Mouse (Mus musculus): ENCODE measurements around the gene Abhd15. TPM values are rescaled to one million over a fixed set of nuclear protein-coding genes. Genes with fewer than 3 reads are reported as not detected.

Gene Abhd15
- 3.0 and 3.6 TPM in 2 replicates for polyA plus RNA-seq (2016; fragmentation: Nextera tagmentation; extraction: Ambion mirVana)

DNA sequence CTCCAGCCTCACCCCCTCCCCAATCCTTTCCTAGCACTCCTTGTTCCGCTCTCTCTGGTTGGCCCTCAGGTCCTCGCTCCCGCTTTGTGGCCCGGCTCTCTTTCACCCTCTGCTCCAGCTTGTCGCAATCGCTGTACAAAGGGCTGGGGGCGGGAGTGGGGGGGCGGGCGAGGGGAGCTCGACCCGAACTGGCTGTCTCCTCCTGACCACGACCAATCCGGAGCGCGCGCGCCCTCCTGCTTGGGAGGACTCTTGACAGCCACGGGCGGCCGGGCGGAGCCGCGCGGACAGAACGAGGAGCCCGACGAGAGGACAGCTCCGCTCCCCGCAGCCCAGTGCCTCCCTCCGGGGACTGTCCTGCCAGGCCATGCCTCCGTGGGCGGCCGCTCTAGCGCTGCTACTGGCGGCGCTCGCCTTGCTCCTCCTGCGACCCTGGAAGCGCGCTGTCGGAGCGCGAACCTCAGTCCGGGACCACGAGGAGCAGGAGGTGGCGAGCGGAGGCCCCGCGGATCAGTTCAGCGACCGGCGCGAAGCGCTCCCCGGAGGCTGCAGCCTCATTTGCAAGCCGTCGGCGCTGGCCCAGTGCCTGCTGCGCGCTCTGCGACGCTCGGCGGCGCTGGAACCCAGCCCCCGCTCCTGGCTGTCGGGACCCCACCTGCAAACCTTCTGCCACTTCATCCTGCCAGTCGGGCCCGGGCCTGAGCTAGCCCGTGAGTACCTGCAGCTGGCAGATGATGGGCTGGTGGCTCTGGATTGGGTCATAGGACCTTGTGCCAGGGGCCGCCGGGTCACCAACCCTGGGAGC, at the start of gene Abhd15:
Gene Abhd15 (plus strand): TSS at position 290 of the 805 bp plus-strand sequence.
- no peaks in the 10 kb centered on the region for H3K9me3 ChIP-seq (replicated peaks)
- H3K27ac ChIP-seq: peak within 1 kb of the TSS; percentile 69
- H3K4me1 ChIP-seq: peaks cover 62% of the 10 kb centered on the region
- H3K4me2 ChIP-seq: peak within 1 kb of the TSS; percentile 97
- H3K9ac ChIP-seq: peak within 1 kb of the TSS; percentile 74
- peaks cover 55% of the 10 kb centered on the region for H3K27me3 ChIP-seq (replicated peaks)
- under 1% methylated on average over 72 of the region's 72 CpGs for WGBS (ENCODE audit: insufficient replicate concordance)
- H3K36me3 ChIP-seq: no peaks in the 10 kb centered on the region
- peak; percentile 51 for ATAC-seq
- H3K4me3 ChIP-seq: peak within 1 kb of the TSS; percentile 72

DNA sequence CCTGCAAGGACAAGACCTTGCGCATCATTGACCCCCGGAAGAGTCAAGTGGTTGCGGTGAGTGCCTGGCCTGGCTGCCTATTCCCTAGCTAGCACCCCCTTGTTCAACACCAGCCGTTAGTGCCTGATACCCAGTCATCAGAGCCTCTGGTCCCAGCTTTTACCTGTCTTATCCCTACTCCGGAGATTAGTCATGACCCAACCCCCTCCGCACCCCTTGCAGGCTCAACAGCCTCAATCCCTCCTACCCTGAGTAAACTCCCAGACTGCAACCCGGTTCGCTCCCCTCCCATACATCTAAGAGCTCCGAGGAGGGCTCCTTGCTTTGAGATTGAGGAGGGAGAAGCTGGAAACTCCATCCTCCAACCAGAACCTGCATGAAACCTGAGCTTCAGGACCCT, 48.4 kb upstream of the Abhd15 start:
- Histone ChIP-seq H3K27ac (no peak overlapping the region), H3K9me3 (replicated peaks) (no peaks in the 10 kb centered on the region), H3K27me3 (replicated peaks) (peaks cover 79% of the 10 kb centered on the region), H3K9ac (no peak overlapping the region), H3K4me2 (peak overlapping the region; percentile 54), H3K4me1 (peaks cover 28% of the 10 kb centered on the region), H3K36me3 (peaks cover 5% of the 10 kb centered on the region; the same call in 1 of the 2 replicates), H3K4me3 (no peak overlapping the region)
- WGBS (ENCODE audit: insufficient replicate concordance): 33% methylated on average over 9 of the region's 9 CpGs
- ATAC-seq: no peak

DNA sequence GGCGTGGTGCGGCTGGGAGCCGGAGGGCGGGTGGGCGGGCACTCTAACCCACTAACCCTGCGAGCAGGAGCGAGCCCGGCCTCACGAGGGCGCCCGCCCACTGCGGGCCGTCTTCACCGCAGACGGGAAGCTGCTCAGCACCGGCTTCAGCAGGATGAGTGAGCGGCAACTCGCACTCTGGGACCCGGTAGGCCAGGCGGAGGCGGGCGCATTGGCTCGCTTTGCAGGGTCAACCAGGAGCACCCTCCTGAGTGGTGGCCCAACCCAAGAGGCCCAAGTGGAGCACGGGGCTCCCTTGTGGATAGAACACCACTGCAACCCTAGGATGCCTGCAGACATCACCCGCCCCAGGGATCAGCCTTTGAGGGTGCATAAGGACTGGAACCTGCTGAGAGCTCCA, 47.8 kb upstream of the Abhd15 start:
- Histone ChIP-seq H3K27ac (no peak overlapping the region), H3K4me2 (peak overlapping the region; percentile 54), H3K4me1 (peaks cover 23% of the 10 kb centered on the region), H3K36me3 (peaks cover 8% of the 10 kb centered on the region; the same call in 1 of the 2 replicates), H3K4me3 (peak overlapping the region; percentile 20; the same call in 1 of the 2 replicates), H3K27me3 (replicated peaks) (peaks cover 73% of the 10 kb centered on the region), H3K9ac (no peak overlapping the region), H3K9me3 (replicated peaks) (no peaks in the 10 kb centered on the region)
- 4% methylated on average over 25 of the region's 25 CpGs for WGBS (ENCODE audit: insufficient replicate concordance)
- ATAC-seq: peak; percentile 53

- peaks cover 67% of the 10 kb centered on the region for H3K27me3 ChIP-seq (replicated peaks)
Measured at GRCm38 (mm10) chr11:77467784-77468183, 47.1 kb upstream of the Abhd15 start.

GRCm38 (mm10) chr11:77468397-77468796, 46.5 kb upstream of the Abhd15 start:
- Histone ChIP-seq H3K27ac (no peak overlapping the region), H3K4me3 (no peak overlapping the region), H3K9ac (no peak overlapping the region), H3K4me1 (peaks cover 14% of the 10 kb centered on the region), H3K4me2 (no peak overlapping the region), H3K9me3 (replicated peaks) (no peaks in the 10 kb centered on the region), H3K36me3 (peaks cover 20% of the 10 kb centered on the region; the same call in 1 of the 2 replicates), H3K27me3 (replicated peaks) (peaks cover 61% of the 10 kb centered on the region)
- WGBS (ENCODE audit: insufficient replicate concordance): 75% methylated on average over 9 of the region's 9 CpGs
- no peak for ATAC-seq

More at GRCm38 (mm10) chr11:77467784-77468183, 47.1 kb upstream of the Abhd15 start:
- H3K4me1 ChIP-seq: peaks cover 17% of the 10 kb centered on the region
- WGBS (ENCODE audit: insufficient replicate concordance): 12% methylated on average over 20 of the region's 20 CpGs
- peak overlapping the region; percentile 20; the same call in 1 of the 2 replicates for H3K4me3 ChIP-seq
- peaks cover 14% of the 10 kb centered on the region; the same call in 1 of the 2 replicates for H3K36me3 ChIP-seq
- no peak for ATAC-seq
- peak overlapping the region; percentile 54 for H3K4me2 ChIP-seq
- H3K9me3 ChIP-seq (replicated peaks): no peaks in the 10 kb centered on the region
- H3K9ac ChIP-seq: no peak overlapping the region
- no peak overlapping the region for H3K27ac ChIP-seq

DNA sequence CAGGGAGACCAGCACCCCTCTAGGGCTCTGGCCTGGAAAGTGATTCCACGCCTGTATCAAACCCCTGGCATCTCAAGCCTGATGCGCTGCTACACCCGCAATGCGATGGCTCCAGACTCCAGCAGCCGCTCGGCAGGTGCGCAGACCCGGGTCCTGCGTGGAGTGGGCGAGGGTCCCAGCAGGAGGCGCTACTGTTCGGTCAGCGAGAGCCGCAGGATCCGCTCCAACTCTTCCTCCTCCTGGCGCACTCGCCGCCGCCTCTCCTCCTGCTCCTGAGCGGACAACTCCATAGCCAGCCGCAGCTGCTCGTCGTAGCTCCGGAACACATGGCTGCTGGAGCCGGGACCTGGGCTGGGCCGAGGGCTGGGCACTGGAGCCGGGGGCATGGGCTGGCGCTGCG, 43.5 kb upstream of the Abhd15 start:
- 78% methylated on average over 29 of the region's 29 CpGs for WGBS (ENCODE audit: insufficient replicate concordance)
- Histone ChIP-seq H3K27me3 (replicated peaks) (peaks cover 30% of the 10 kb centered on the region), H3K9me3 (replicated peaks) (no peaks in the 10 kb centered on the region), H3K36me3 (peaks cover 24% of the 10 kb centered on the region; the same call in 1 of the 2 replicates), H3K27ac (no peak overlapping the region), H3K9ac (no peak overlapping the region), H3K4me3 (no peak overlapping the region), H3K4me1 (peaks cover 14% of the 10 kb centered on the region), H3K4me2 (no peak overlapping the region)
- ATAC-seq: no peak

GRCm38 (mm10) chr11:77472775-77473174, 42.1 kb upstream of the Abhd15 start:
- no peaks in the 10 kb centered on the region for H3K9me3 ChIP-seq (replicated peaks)
- H3K27me3 ChIP-seq (replicated peaks): peaks cover 17% of the 10 kb centered on the region
- H3K4me2 ChIP-seq: no peak overlapping the region
- H3K4me3 ChIP-seq: no peak overlapping the region
- ATAC-seq: no peak
- no peak overlapping the region for H3K9ac ChIP-seq
- no peak overlapping the region for H3K27ac ChIP-seq
- H3K4me1 ChIP-seq: peaks cover 3% of the 10 kb centered on the region
- WGBS (ENCODE audit: insufficient replicate concordance): 85% methylated on average over 16 of the region's 16 CpGs
- H3K36me3 ChIP-seq: peaks cover 24% of the 10 kb centered on the region; the same call in 1 of the 2 replicates

DNA sequence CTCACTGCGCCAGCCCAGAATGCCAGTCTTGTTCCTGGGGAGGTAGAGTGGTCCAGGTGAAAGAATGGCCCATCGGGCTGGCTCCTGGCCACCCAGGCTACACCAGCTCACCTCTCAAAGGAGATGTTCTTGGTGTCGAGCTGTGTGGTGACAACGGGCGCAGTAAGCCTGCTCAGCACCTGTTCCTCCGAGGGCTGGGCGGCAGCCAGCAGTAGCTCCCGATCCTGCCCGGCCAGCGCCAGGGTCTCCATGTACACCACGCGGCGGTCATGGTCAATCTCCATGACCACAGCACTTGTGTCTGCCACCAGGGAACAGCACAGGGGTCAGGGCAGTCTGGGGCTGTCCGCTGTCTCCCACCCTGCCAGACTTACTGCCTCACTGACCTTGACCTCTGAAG, 38.7 kb upstream of the Abhd15 start:
- H3K4me2 ChIP-seq: no peak overlapping the region
- H3K4me3 ChIP-seq: no peak overlapping the region
- 94% methylated on average over 14 of the region's 14 CpGs for WGBS (ENCODE audit: insufficient replicate concordance)
- H3K9me3 ChIP-seq (replicated peaks): no peaks in the 10 kb centered on the region
- no peaks in the 10 kb centered on the region for H3K27me3 ChIP-seq (replicated peaks)
- no peak overlapping the region for H3K27ac ChIP-seq
- H3K4me1 ChIP-seq: no peaks in the 10 kb centered on the region
- H3K9ac ChIP-seq: no peak overlapping the region
- peaks cover 22% of the 10 kb centered on the region; the same call in 1 of the 2 replicates for H3K36me3 ChIP-seq
- no peak for ATAC-seq

GRCm38 (mm10) chr11:77476895-77477294, 38.0 kb upstream of the Abhd15 start:
- no peaks in the 10 kb centered on the region for H3K4me1 ChIP-seq
- H3K4me2 ChIP-seq: no peak overlapping the region
- no peak overlapping the region for H3K9ac ChIP-seq
- H3K27ac ChIP-seq: no peak overlapping the region
- no peaks in the 10 kb centered on the region for H3K27me3 ChIP-seq (replicated peaks)
- WGBS (ENCODE audit: insufficient replicate concordance): 72% methylated on average over 6 of the region's 6 CpGs
- no peaks in the 10 kb centered on the region for H3K9me3 ChIP-seq (replicated peaks)
- ATAC-seq: no peak
- H3K36me3 ChIP-seq: peaks cover 18% of the 10 kb centered on the region; the same call in 1 of the 2 replicates
- no peak overlapping the region for H3K4me3 ChIP-seq

DNA sequence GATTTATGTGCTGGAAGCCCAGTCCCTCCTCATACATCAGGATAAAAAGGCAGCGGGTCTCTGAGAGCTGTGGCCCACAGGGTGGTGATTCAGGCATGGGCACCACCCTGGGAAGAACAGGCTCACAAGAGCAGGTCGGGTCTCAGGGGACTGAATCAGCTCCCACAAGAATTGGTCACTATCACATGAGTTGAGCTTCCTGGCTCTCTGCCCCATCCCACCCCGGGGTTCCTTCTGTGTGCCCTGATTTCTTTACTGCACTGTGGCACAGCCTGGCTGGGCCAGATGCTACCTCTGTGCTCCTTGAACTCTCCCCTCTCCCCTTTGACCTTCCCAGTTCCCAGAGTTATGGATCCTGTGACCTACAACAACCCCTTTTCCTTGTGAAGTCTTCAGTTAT, 31.9 kb upstream of the Abhd15 start:
- Histone ChIP-seq H3K9me3 (replicated peaks) (no peaks in the 10 kb centered on the region), H3K4me2 (no peak overlapping the region), H3K36me3 (no peaks in the 10 kb centered on the region), H3K9ac (no peak overlapping the region), H3K27me3 (replicated peaks) (peaks cover under 1% of the 10 kb centered on the region; the same call in 1 of the 2 replicates), H3K4me3 (no peak overlapping the region), H3K4me1 (peaks cover 14% of the 10 kb centered on the region; the same call in 1 of the 2 replicates), H3K27ac (no peak overlapping the region)
- no peak for ATAC-seq
- 43% methylated on average over 3 of the region's 3 CpGs for WGBS (ENCODE audit: insufficient replicate concordance)

GRCm38 (mm10) chr11:77483510-77484255, 31.2 kb upstream of the Abhd15 start:
- no peak for ATAC-seq

DNA sequence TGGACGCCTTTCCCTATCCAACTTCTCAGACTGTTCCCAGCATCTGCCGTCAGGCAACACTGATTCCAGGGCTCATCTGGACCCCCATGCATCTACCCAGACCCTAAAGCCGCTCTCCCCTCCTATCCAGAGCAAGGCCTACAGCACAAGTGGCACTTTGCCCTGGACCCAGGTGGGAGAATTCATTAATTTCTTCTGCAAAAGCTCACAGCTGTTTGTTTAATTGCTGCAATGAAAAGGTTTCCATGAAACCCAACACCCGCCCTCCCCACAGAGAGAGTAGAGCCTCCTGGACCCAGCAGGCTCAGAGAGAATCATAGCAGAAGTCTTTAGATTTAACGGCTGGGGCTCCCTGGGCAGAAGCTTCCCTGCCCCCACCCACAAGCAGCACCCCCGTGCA, 29.7 kb upstream of the Abhd15 start:
- H3K4me1 ChIP-seq: peaks cover 34% of the 10 kb centered on the region
- WGBS (ENCODE audit: insufficient replicate concordance): 70% methylated on average over 6 of the region's 6 CpGs
- no peaks in the 10 kb centered on the region for H3K9me3 ChIP-seq (replicated peaks)
- H3K4me3 ChIP-seq: no peak overlapping the region
- H3K27me3 ChIP-seq (replicated peaks): peaks cover 21% of the 10 kb centered on the region
- no peak for ATAC-seq
- H3K36me3 ChIP-seq: no peaks in the 10 kb centered on the region
- no peak overlapping the region for H3K9ac ChIP-seq
- no peak overlapping the region for H3K4me2 ChIP-seq
- H3K27ac ChIP-seq: no peak overlapping the region

More at GRCm38 (mm10) chr11:77483510-77484255, 31.2 kb upstream of the Abhd15 start:
- no peak overlapping the region for H3K9ac ChIP-seq
- no peak overlapping the region for H3K27ac ChIP-seq
- H3K36me3 ChIP-seq: no peaks in the 10 kb centered on the region
- H3K4me2 ChIP-seq: no peak overlapping the region
- H3K27me3 ChIP-seq (replicated peaks): peaks cover 7% of the 10 kb centered on the region
- H3K4me3 ChIP-seq: no peak overlapping the region
- no peaks in the 10 kb centered on the region for H3K9me3 ChIP-seq (replicated peaks)
- peaks cover 20% of the 10 kb centered on the region for H3K4me1 ChIP-seq
- 44% methylated on average over 11 of the region's 11 CpGs for WGBS (ENCODE audit: insufficient replicate concordance)

Data from liver, embryonic 12.5 days (tissue).